Mouse (Mus musculus) lung, adult 2 months (tissue): ENCODE data around the gene Rragd. TPM values are rescaled to one million over a fixed set of nuclear protein-coding genes. Genes with fewer than 3 reads are reported as not detected.

Experiments used
- DNase-seq: peaks from one replicate; pipeline ENCODE4 v3.0.0; 2022
- H3K4me1 ChIP-seq: fragments of 200-500 bp; 2 replicates; pipeline ENCODE4 v1.6.1; 2011; ENCODE audit warnings: low read length; ENCODE audit not compliant: control insufficient read depth, insufficient read depth
- H3K4me3 ChIP-seq: fragments of 200-500 bp; replicated peaks from 2 replicates; pipeline ENCODE3; 2011; ENCODE audit warnings: low read depth, mild to moderate bottlenecking, control low read depth, low read length; ENCODE audit errors: extremely low read depth
- CTCF ChIP-seq: fragments of 200-500 bp; IDR thresholded peaks from 2 replicates; pipeline ENCODE4 v1.5.1; 2011; ENCODE audit warnings: mild to moderate bottlenecking, low read length, control low read depth; ENCODE audit not compliant: insufficient read depth
- POLR2A ChIP-seq: fragments of 200-500 bp; IDR thresholded peaks from 2 replicates; pipeline ENCODE4 v1.6.1; 2011; ENCODE audit warnings: low read depth, mild to moderate bottlenecking, control low read depth, low read length, borderline replicate concordance; ENCODE audit errors: extremely low read depth
- WGBS: fragments of 180-500 bp; shearing (Covaris S2); methylation state at CpG from one replicate; pipeline ENCODE4 v1.1.7; 2018; 5-methylcytosine and 5-hydroxymethylcytosine counted together
- polyA plus RNA-seq: library from polyadenylated mRNA; depleted of rRNA; stranded (reverse); fragments of >200 nt; gene quantifications from 2 replicates; pipeline ENCODE4 v1.2.3, GENCODE M21; 2012

Rragd gene
- polyA plus RNA-seq, 1 experiment, result 3.4 TPM

DNA sequence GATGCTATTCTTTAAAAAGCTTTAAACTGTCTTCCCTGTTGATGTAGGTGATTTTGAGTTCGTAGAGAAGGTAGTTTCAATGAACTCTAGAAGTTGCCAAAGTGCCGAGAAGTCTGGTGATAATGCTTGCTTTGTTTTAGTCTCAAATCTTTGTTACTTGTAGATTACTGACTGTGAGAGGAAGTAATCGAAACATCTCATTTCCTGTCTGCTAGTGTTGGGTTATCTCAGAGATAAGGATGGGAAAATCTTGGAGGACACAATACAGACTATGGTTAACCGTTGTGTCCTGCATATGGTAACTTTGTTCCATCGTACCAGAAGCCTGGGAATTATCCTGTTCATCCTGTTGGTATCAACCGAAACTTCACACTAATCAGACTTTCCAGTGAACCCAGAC is 50.7 kb downstream of the Rragd start:
- Histone ChIP-seq H3K4me3 (no peak overlapping the region), H3K4me1 (peaks cover 9% of the 10 kb centered on the region)
- WGBS, result 40% methylated on average over 6 of the region's 6 CpGs
- TF ChIP-seq CTCF (no peak), POLR2A (no peak)
- DNase-seq, result no peak

DNA sequence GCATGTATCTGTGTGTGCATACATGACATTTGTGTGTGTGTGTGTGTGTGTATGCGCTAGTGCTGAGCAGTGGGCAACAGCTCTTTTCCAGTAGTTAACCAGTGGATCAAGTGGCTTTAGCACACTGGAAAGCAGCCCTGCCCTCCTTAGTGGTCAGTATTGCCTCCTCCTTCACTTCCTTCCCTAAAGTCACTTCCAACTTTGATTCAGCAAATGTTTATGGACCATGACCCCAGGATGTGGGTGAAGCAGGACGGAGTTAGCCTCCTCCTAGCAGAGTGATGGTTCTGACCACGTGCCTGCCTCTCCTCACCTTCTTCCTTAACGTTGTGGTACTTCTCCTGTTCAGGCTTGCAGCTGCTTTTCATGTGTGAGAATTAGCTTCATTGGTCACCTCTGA is 57.0 kb downstream of the Rragd start:
- DNase-seq, result no peak
- Histone ChIP-seq H3K4me3 (no peak overlapping the region), H3K4me1 (no peaks in the 10 kb centered on the region)
- WGBS, result 57% methylated on average over 4 of the region's 4 CpGs
- no peak for TF ChIP-seq CTCF
- TF ChIP-seq POLR2A, result no peak

DNA sequence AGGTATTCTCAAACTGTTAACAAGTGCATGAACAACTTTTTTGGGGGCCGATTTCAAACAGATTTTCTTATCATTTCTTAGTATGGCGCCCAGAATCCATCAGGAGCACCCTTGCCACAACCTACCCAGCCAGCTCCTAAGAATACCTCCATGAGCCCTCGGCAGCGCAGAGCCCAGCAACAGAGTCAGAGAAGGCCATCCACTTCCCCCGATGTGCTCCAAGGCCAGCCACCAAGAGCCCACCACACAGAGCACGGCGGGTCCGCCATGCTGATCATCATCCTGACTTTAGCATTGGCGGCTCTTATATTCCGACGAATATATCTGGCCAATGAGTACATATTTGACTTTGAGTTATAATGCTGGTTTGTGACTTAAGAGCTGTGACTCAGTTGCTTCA is 66.8 kb downstream of the Rragd start:
- Histone ChIP-seq H3K4me3 (no peak overlapping the region), H3K4me1 (no peaks in the 10 kb centered on the region)
- no peak for TF ChIP-seq CTCF
- TF ChIP-seq POLR2A, result no peak
- no peak for DNase-seq
- 96% methylated on average over 11 of the region's 11 CpGs for WGBS

DNA sequence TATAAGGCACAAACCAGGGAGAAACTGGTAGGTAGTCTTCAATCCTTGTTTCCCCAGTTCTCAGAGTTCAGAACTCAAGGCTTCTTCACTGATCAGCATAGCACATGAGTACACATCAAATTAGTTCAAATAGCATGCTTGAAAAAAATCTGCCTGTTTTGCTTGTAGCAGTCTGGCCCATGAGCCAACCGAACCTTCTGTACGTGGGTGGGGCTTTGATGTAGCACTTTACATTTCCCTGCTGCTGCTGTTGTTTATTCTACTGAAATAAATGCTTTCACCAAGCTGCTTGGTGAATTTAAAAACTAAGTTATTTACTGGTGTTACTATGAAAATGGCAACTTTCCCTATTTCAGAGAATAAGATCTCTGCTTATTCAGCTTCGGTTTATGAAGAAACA is 69.2 kb downstream of the Rragd start:
- no peak for TF ChIP-seq CTCF
- H3K4me1 ChIP-seq, result no peaks in the 10 kb centered on the region
- no peak overlapping the region for H3K4me3 ChIP-seq
- no peak for DNase-seq
- WGBS, result 79% methylated on average over 3 of the region's 3 CpGs

DNA sequence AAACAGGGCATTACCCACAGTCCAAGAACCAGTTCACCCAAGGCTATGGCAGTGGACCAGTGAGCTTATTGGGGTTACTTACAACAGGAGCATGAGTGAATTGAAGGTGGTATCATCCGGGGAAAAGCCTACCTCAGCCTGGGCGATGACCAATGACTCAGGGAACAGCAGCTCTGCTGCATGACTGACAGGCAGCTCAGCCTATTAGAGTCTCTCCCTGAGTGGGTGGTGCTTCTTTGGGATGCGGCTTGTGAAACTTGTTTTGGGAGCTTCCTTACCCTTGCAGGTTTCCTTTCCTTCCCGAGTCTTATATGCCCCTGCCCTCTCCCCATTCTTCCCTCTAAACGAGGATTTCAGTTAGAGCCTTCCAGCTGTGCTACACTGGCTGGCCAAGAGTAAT is 69.8 kb downstream of the Rragd start:
- TF ChIP-seq CTCF (no peak), POLR2A (no peak)
- no peak for DNase-seq
- 93% methylated on average over 5 of the region's 5 CpGs for WGBS
- Histone ChIP-seq H3K4me1 (no peaks in the 10 kb centered on the region), H3K4me3 (no peak overlapping the region)

DNA sequence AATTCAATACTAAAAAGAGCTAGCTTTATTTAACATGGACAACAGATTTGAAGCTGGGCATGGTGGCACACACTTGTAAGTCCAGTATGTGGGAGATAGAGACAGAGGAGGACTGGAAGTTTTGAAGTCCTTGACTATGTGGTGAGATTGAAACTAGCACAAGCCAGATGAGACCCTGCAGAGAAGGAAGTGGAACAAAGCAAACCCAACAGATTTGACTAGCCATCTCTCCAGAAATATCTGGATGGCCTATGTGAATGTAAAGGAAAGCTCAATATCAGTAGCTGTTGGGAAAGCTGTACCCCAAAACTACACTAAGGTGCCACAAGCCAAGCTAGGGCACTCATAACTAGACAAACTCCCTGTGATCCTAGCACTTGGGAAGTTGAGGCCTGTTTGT is 71.6 kb downstream of the Rragd start:
- Histone ChIP-seq H3K4me3 (no peak overlapping the region), H3K4me1 (no peaks in the 10 kb centered on the region)
- DNase-seq, result no peak
- TF ChIP-seq CTCF (no peak), POLR2A (no peak)

DNA sequence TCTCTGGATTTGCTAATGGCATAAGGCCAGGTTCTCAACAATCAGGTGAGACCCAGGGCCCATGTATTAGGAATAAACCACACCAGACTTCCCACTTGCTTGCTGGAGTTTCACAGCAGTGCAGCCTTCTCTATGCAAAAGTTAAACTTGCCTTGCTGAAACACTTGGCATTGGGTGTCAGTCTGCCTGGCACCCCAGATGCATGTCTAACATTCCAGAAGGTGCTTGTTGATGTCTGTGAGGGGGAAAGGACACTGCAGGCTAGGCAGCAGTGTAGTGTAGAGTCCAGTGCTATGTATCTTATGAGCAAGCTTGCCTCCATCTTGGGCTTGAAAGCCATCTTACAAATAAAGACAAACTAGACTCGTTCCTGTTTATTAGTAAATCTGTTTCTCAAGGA is 73.5 kb downstream of the Rragd start:
- Histone ChIP-seq H3K4me3 (no peak overlapping the region), H3K4me1 (no peaks in the 10 kb centered on the region)
- no peak for DNase-seq
- 82% methylated on average over 1 of the region's 1 CpGs for WGBS
- TF ChIP-seq CTCF (no peak), POLR2A (no peak)

DNA sequence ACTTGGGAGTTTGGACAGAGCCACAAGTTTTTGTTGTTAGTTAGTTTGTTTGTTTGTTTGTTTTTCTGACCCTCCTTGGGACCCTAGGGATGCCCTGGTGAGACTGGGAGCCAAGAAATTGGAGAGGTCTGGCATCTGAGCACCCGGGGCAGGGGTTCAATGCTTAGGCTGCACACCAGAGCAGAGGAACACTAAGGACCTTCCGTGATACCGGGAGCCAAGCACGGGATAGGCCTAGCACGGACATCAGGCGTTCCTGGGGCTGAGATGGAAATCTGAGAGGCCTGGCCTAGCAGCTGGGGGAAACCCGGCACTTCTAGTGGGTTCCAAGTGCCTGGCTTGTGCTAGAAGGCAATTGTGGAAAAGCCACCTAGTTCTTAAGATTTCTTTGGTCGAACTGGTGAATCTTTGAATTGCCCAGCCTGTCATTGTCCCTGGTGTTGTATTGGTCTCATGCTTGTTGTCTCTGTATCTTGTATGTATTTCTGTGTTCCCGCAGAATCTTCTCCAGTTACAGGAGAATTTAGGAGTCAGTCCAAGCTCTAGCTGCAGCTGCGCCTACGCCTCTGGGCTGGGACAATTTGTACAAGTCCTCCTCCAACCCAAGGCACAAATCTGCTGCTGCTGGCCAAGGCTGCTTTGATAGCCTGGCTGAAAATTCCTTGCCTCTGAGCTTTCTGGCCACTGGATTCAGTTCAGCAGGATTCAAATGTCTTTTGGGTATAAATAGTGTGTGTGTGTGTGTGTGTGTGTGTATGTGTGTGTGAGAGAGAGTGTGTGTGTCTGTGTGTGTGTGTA is 75.3 kb downstream of the Rragd start:
- H3K4me3 ChIP-seq, result no peak overlapping the region
- no peaks in the 10 kb centered on the region for H3K4me1 ChIP-seq
- TF ChIP-seq POLR2A, result no peak
- TF ChIP-seq CTCF, result no peak
- DNase-seq, result no peak
- WGBS, result 64% methylated on average over 11 of the region's 11 CpGs

DNA sequence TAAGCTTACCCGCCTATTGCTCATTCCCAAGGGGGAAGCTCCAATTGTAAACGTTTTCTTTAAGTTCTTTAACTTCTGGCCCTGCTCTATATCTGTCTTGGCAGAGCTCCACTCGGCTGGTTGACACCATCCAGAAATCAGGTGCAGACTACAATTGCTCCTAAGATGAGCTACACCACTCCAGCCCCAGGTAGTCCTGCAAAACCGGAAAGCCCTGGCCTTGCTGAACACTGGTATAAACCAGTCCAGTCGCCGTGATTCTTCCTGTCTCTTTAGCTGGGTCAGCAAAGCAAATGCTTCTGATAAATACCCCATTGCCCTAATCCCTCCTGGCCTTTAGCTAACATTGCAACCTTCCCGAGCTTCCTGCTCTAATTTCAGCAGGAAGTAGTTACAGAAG is 78.3 kb downstream of the Rragd start:
- 33% methylated on average over 7 of the region's 7 CpGs for WGBS
- TF ChIP-seq POLR2A (no peak), CTCF (no peak)
- no peak for DNase-seq
- Histone ChIP-seq H3K4me3 (no peak overlapping the region), H3K4me1 (no peaks in the 10 kb centered on the region)

DNA sequence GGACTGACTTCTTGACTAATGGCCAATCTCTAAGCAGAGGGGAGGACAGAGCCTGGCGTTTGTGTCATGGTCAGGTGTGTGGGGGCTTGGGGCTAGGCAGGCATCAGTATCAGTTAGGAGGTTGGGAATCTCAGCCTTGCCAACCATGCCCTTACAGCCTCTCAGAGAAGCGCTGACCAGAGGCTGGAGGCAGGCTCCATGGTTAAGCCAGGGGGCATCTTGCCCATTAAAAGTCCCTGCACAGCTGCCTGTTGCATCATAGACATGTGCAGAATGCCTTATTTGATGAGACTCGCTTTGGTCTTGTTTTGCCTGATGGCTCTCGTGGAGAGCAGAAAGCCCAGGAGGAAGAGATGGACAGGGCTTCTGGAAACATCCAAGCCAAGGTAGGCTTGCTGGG is 80.1 kb downstream of the Rragd start, which contains the start of gene Gabrr2:
Gene Gabrr2 (plus strand): TSS at position 19 of the 400 bp plus-strand sequence.
- DNase-seq, result no peak

DNA sequence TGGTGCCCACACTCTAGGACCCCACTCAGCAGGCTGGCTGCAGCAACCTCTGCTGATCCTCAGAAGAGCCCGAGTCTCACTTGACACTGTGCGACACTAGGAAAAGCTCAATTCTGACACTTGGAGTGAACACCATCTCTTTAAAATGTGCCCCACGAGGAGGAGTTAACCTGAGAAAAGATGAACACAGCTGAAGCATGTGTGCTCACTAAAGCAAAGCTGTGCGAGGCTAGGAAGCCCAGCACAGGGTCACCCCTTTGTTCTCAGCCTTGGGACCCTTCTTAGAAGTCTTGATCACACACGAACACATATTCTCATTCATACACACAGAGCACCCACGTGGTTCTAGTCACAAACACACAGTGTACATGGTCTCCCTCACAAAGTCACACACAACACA is 82.1 kb downstream of the Rragd start:
- Histone ChIP-seq H3K4me3 (no peak overlapping the region), H3K4me1 (no peaks in the 10 kb centered on the region)
- no peak for TF ChIP-seq POLR2A
- TF ChIP-seq CTCF, result no peak
- 83% methylated on average over 6 of the region's 6 CpGs for WGBS
- no peak for DNase-seq

More for the DNA sequence above, 80.1 kb downstream of the Rragd start, which contains the start of gene Gabrr2:
- WGBS, result 81% methylated on average over 4 of the region's 4 CpGs
- no peaks in the 10 kb centered on the region for H3K4me1 ChIP-seq
- TF ChIP-seq CTCF (no peak), POLR2A (no peak)
- H3K4me3 ChIP-seq, result no peak within 1 kb of the TSS
